Comparison of ENCODE assay signal across 14 mouse cellular contexts in the genomic region with DNA sequence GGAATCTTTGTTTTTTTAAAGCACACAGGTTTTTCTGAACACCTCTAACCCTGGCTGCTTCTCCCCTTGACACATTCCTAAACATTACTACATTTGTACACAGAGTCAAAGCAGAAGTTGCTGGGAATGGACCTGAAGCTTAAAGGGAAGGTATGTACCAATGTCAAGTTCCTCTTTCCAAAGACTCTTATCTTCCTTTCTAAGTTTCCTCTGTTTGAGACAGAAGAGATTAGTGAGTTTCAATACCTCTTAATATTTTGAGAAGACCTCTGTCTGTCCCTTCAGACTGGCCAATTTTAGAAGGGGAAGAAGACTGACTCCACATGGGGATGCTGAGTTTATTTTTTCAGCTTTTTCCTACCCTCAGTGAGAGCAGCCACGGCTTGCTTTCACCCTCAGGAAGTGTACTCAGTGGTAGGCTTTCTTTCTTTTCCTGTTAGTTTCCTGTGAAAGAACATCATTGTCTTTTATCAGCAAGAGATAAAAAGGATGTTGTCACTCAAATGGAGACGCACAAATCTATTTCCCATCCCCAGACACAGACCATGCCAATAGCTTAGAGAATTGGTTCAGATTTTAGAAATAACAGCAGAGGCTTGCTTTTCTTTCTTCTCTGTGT. TPM values are rescaled to one million over a fixed set of nuclear protein-coding genes. Genes with fewer than 3 reads are reported as not detected.
DNase-seq lines count a peak whose midpoint lies in the region; ATAC-seq and TF ChIP-seq lines count a peak whose summit lies in the region.
"Had no signal": no experiment of that assay in that cellular context is flagged by ENCODE, and none has a peak within 500 bp of the region (broad histone marks: within the 10 kb centered on the region; RNA-seq: fewer than 3 reads in every experiment).

No protein-coding gene starts in this region.

- WGBS in spleen, adult 2 months, result 2% methylated on average over 2 of the region's 2 CpGs
- 21% methylated on average over 2 of the region's 2 CpGs for WGBS in heart, embryonic 15.5 days

- no peaks in the 10 kb centered on the region for H3K27me3 ChIP-seq in spleen, adult 2 months (ENCODE audit: control insufficient read depth, insufficient read depth, low read length)
- no peaks in the 10 kb centered on the region for H3K27me3 ChIP-seq in heart, embryonic 15.5 days
- H3K27me3 ChIP-seq: forebrain, embryonic 13.5 days; neural tube, embryonic 12.5 days had no signal

- no peak overlapping the region for H3K4me2 ChIP-seq in heart, embryonic 15.5 days
- H3K4me2 ChIP-seq: forebrain, embryonic 13.5 days; neural tube, embryonic 12.5 days had no signal

- DNase-seq in heart, adult 8-10 months (ENCODE audit: low spot score), result peak; percentile 42
- DNase-seq in heart, postnatal 14 days, result no peak
- DNase-seq in spleen, adult 2 months (ENCODE audit: low read depth in 1 of 2, low spot score in 2 of 2), result no peak
- DNase-seq in spleen, postnatal 36 days (ENCODE audit: low spot score in 2 of 2), result no peak
- peak; percentile 68 for DNase-seq in naive thymus-derived CD4-positive, alpha-beta T cell, adult 2 months (ENCODE audit: low read depth)
- DNase-seq in layer of hippocampus, postnatal 36 days, result no peak
- DNase-seq in urinary bladder, postnatal 10 days (ENCODE audit: low spot score), result no peak
- DNase-seq: kidney, postnatal 25 days; right cerebral cortex, adult 18-20 months had no signal

- H3K9me3 ChIP-seq in heart, embryonic 15.5 days (replicated peaks), result no peaks in the 10 kb centered on the region
- H3K9me3 ChIP-seq: forebrain, embryonic 13.5 days; neural tube, embryonic 12.5 days had no signal

- H3K36me3 ChIP-seq in spleen, adult 2 months (ENCODE audit: control insufficient read depth, insufficient read depth, low read length), result no peaks in the 10 kb centered on the region
- H3K36me3 ChIP-seq in heart, embryonic 15.5 days, result no peaks in the 10 kb centered on the region
- H3K36me3 ChIP-seq: neural tube, embryonic 12.5 days had no signal

- intact Hi-C loops in heart, postnatal 14 days (cut with DNase I), result no loop called here

- no peak overlapping the region for H3K4me3 ChIP-seq in spleen, adult 2 months (ENCODE audit: extremely low read depth, insufficient read depth, insufficient read length)
- no peak overlapping the region for H3K4me3 ChIP-seq in heart, embryonic 15.5 days
- H3K4me3 ChIP-seq: forebrain, embryonic 13.5 days; neural tube, embryonic 12.5 days had no signal

- no peak for TF ChIP-seq CTCF in spleen, adult 2 months (IDR thresholded peaks at IDR 0.05; ENCODE audit: extremely low read depth, insufficient read depth, insufficient read length, insufficient replicate concordance)

- H3K9ac ChIP-seq in heart, embryonic 15.5 days, result no peak overlapping the region
- H3K9ac ChIP-seq: forebrain, embryonic 13.5 days; neural tube, embryonic 12.5 days had no signal

- no peak for TF ChIP-seq POLR2A in spleen, adult 2 months (IDR thresholded peaks at IDR 0.05; ENCODE audit: low read depth, low read length)

- 0 out of 2 replicates have a peak, but pooled peaks have one; percentile 31 for ATAC-seq in heart, embryonic 15.5 days (replicated peaks; ENCODE audit: insufficient number of reproducible peaks, insufficient read depth, low FRiP score, low read depth)
- ATAC-seq: forebrain, embryonic 13.5 days had no signal

- peaks cover 11% of the 10 kb centered on the region for H3K4me1 ChIP-seq in spleen, adult 2 months (ENCODE audit: control insufficient read depth, insufficient read depth, insufficient read length)
- H3K4me1 ChIP-seq in heart, embryonic 15.5 days (replicated peaks), result peaks cover 26% of the 10 kb centered on the region
- H3K4me1 ChIP-seq: forebrain, embryonic 13.5 days; neural tube, embryonic 12.5 days had no signal

- H3K27ac ChIP-seq in spleen, adult 2 months (ENCODE audit: insufficient read depth, low read length), result peak overlapping the region; percentile 37
- peak overlapping the region; percentile 60 for H3K27ac ChIP-seq in heart, embryonic 15.5 days
- H3K27ac ChIP-seq: forebrain, embryonic 13.5 days; neural tube, embryonic 12.5 days had no signal

RNA-seq across cellular contexts. Expression of a gene that starts 7.6 kb away (rescaled TPM):
- 10 to 100 TPM; 27.6 to 36.5 (median 29.3) TPM for total RNA-seq in heart, adult 8-10 months (2022)
- total RNA-seq in heart, postnatal 14 days (2021), result 10 to 100 TPM; 37.2 to 38.0 TPM
- 24.5 and 32.8 TPM in 2 replicates for polyA plus RNA-seq in spleen, adult 2 months (2012; rRNA removed)
- 28.0 and 29.5 TPM in 2 replicates for polyA plus RNA-seq in heart, embryonic 15.5 days (2015; fragmentation: Nextera tagmentation; extraction: Ambion mirVana)
- total RNA-seq in layer of hippocampus, postnatal 36 days (2021), result 10 to 100 TPM; 34.5 to 42.3 TPM

RNA-seq across cellular contexts. Expression of a gene that starts 21.1 kb away (rescaled TPM):
- total RNA-seq in heart, adult 8-10 months (2022), result 1 to 10 TPM; 4.3 to 5.9 (median 4.7) TPM
- 1 to 10 TPM; 5.0 to 5.9 TPM for total RNA-seq in heart, postnatal 14 days (2021)
- 12.5 and 21.6 TPM in 2 replicates for polyA plus RNA-seq in spleen, adult 2 months (2012; rRNA removed)
- polyA plus RNA-seq in heart, embryonic 15.5 days (2015; fragmentation: Nextera tagmentation; extraction: Ambion mirVana), result 7.9 and 10.2 TPM in 2 replicates
- total RNA-seq in layer of hippocampus, postnatal 36 days (2021), result 10 to 100 TPM; 14.4 to 15.3 TPM

RNA-seq across cellular contexts. Expression of a gene that starts 55.4 kb away (rescaled TPM):
- not detected for total RNA-seq in heart, adult 8-10 months (2022)
- not detected for total RNA-seq in heart, postnatal 14 days (2021)
- not detected in 2 replicates for polyA plus RNA-seq in spleen, adult 2 months (2012; rRNA removed)
- not detected in 2 replicates for polyA plus RNA-seq in heart, embryonic 15.5 days (2015; fragmentation: Nextera tagmentation; extraction: Ambion mirVana)
- total RNA-seq in layer of hippocampus, postnatal 36 days (2021), result not detected
- total RNA-seq: heart, adult 18-20 months had no signal
- polyA plus RNA-seq: limb, embryonic 11.5 days; neural tube, embryonic 12.5 days had no signal

RNA-seq across cellular contexts. Expression of a gene that starts 58.4 kb away (rescaled TPM):
- 100 to 1,000 TPM; 102 to 134 (median 110) TPM for total RNA-seq in heart, adult 8-10 months (2022)
- 100 to 1,000 TPM; 146 to 155 TPM for total RNA-seq in heart, postnatal 14 days (2021)
- polyA plus RNA-seq in spleen, adult 2 months (2012; rRNA removed), result 9.2 and 14.2 TPM in 2 replicates
- 65.8 and 78.0 TPM in 2 replicates for polyA plus RNA-seq in heart, embryonic 15.5 days (2015; fragmentation: Nextera tagmentation; extraction: Ambion mirVana)
- 10 to 100 TPM; 14.9 to 16.4 TPM for total RNA-seq in layer of hippocampus, postnatal 36 days (2021)

Comparison
In these comparisons a context has a peak if more than half of its experiments do, and no peak if none do; other contexts are left out.
1. DNase-seq: peak in heart, adult 8-10 months (single experiment) and naive thymus-derived CD4-positive, alpha-beta T cell, adult 2 months (single experiment); none in heart, postnatal 14 days (0 of 2), spleen, adult 2 months (0 of 2), spleen, postnatal 36 days (0 of 2), layer of hippocampus, postnatal 36 days (0 of 2) and urinary bladder, postnatal 10 days (single experiment).